Mouse (Mus musculus) limb, embryonic 10.5 days (tissue): ENCODE measurements around the gene Ipmk. TPM values are rescaled to one million over a fixed set of nuclear protein-coding genes. Genes with fewer than 3 reads are reported as not detected.
"Not testable (repeated sequence)": the region's sequence is repeated elsewhere in the genome, so short reads cannot be mapped to it uniquely, and the experiment has no call there.

Experiments
- DNase-seq: peaks from one replicate; pipeline ENCODE4 v3.0.0-alpha.2; 2017; ENCODE audit warnings: low spot score
- H3K27ac ChIP-seq: fragments of 300-500 bp; sonication (generic); 2 replicates; pipeline ENCODE4 v1.5.1; 2016; ENCODE audit warnings: mild to moderate bottlenecking
- H3K27me3 ChIP-seq: fragments of 300-500 bp; sonication (generic); 2 replicates; pipeline ENCODE4 v1.6.1; 2016; ENCODE audit warnings: low read depth, mild to moderate bottlenecking; ENCODE audit not compliant: poor library complexity, severe bottlenecking
- H3K36me3 ChIP-seq: fragments of 300-500 bp; sonication (generic); 2 replicates; pipeline ENCODE4 v1.6.1; 2016; ENCODE audit warnings: mild to moderate bottlenecking, moderate library complexity
- H3K4me1 ChIP-seq: fragments of 300-500 bp; sonication (generic); 2 replicates; pipeline ENCODE4 v1.6.1; 2016
- H3K4me3 ChIP-seq: fragments of 300-500 bp; sonication (generic); 2 replicates; pipeline ENCODE4 v1.5.1; 2016; ENCODE audit warnings: mild to moderate bottlenecking, moderate library complexity
- H3K9me3 ChIP-seq: fragments of 300-500 bp; sonication (generic); replicated peaks from 2 replicates; pipeline ENCODE4 v1.6.1; 2016; ENCODE audit warnings: mild to moderate bottlenecking
- WGBS: fragments of 180-500 bp; shearing (Covaris S2); methylation state at CpG from one replicate; pipeline ENCODE4 v1.1.7; 2016; 5-methylcytosine and 5-hydroxymethylcytosine counted together
- polyA plus RNA-seq: library from polyadenylated mRNA; unstranded; fragments of >200 nt; fragmentation: Nextera tagmentation; extraction: Ambion mirVana; gene quantifications from 2 replicates; pipeline ENCODE4 v1.2.1, GENCODE M21; 2016

Ipmk gene
- polyA plus RNA-seq, 1 experiment from 2014 or later = 19.6 TPM

GRCm38 (mm10) chr10:71422047-71423037, 74.8 kb downstream of the Ipmk start:
- peak; percentile 76 for DNase-seq
- Histone ChIP-seq H3K27me3 (no peaks in the 10 kb centered on the region), H3K9me3 (no peaks in the 10 kb centered on the region), H3K4me1 (no peaks in the 10 kb centered on the region), H3K4me3 (no peak overlapping the region), H3K36me3 (no peaks in the 10 kb centered on the region), H3K27ac (no peak overlapping the region)
- 46% methylated on average over 14 of the region's 14 CpGs for WGBS

GRCm38 (mm10) chr10:71426740-71427139, 79.2 kb downstream of the Ipmk start:
- Histone ChIP-seq H3K4me1 (no peaks in the 10 kb centered on the region), H3K27me3 (no peaks in the 10 kb centered on the region), H3K9me3 (no peaks in the 10 kb centered on the region), H3K36me3 (no peaks in the 10 kb centered on the region), H3K4me3 (no peak overlapping the region), H3K27ac (no peak overlapping the region)
- DNase-seq = no peak
- 85% methylated on average over 6 of the region's 6 CpGs for WGBS

GRCm38 (mm10) chr10:71427381-71427780, 79.8 kb downstream of the Ipmk start:
- Histone ChIP-seq H3K36me3 (no peaks in the 10 kb centered on the region), H3K9me3 (no peaks in the 10 kb centered on the region), H3K27me3 (no peaks in the 10 kb centered on the region), H3K4me3 (no peak overlapping the region), H3K4me1 (no peaks in the 10 kb centered on the region), H3K27ac (no peak overlapping the region)
- no peak for DNase-seq
- 80% methylated on average over 10 of the region's 10 CpGs for WGBS

- DNase-seq = peak; percentile 68
- WGBS = 63% methylated on average over 13 of the region's 13 CpGs
These were observed 80.8 kb downstream of the Ipmk start for GRCm38 (mm10) chr10:71428246-71428864.

GRCm38 (mm10) chr10:71430661-71431060, 83.1 kb downstream of the Ipmk start:
- DNase-seq = no peak
- Histone ChIP-seq H3K4me3 (no peak overlapping the region), H3K27me3 (no peaks in the 10 kb centered on the region), H3K9me3 (no peaks in the 10 kb centered on the region), H3K27ac (no peak overlapping the region), H3K4me1 (no peaks in the 10 kb centered on the region), H3K36me3 (no peaks in the 10 kb centered on the region)
- 90% methylated on average over 6 of the region's 6 CpGs for WGBS

More at GRCm38 (mm10) chr10:71428246-71428864, 80.8 kb downstream of the Ipmk start:
- Histone ChIP-seq H3K4me1 (no peaks in the 10 kb centered on the region), H3K36me3 (no peaks in the 10 kb centered on the region), H3K9me3 (no peaks in the 10 kb centered on the region), H3K27ac (no peak overlapping the region), H3K27me3 (no peaks in the 10 kb centered on the region), H3K4me3 (no peak overlapping the region)

GRCm38 (mm10) chr10:71443086-71443485, 95.5 kb downstream of the Ipmk start:
- Histone ChIP-seq H3K9me3 (no peaks in the 10 kb centered on the region), H3K36me3 (no peaks in the 10 kb centered on the region), H3K4me1 (no peaks in the 10 kb centered on the region), H3K27me3 (no peaks in the 10 kb centered on the region), H3K27ac (no peak overlapping the region), H3K4me3 (no peak overlapping the region)
- no peak for DNase-seq

- H3K4me3 ChIP-seq = no peak overlapping the region
- no peaks in the 10 kb centered on the region for H3K4me1 ChIP-seq
- H3K27me3 ChIP-seq = no peaks in the 10 kb centered on the region
- WGBS = 84% methylated on average over 8 of the region's 8 CpGs
- no peak overlapping the region for H3K27ac ChIP-seq
- no peaks in the 10 kb centered on the region for H3K36me3 ChIP-seq
- no peak for DNase-seq
- no peaks in the 10 kb centered on the region; the same call in 1 of the 2 replicates for H3K9me3 ChIP-seq
These were observed 100.1 kb downstream of the Ipmk start for GRCm38 (mm10) chr10:71447661-71448060.

GRCm38 (mm10) chr10:71448284-71448683, 100.7 kb downstream of the Ipmk start:
- 88% methylated on average over 5 of the region's 5 CpGs for WGBS
- Histone ChIP-seq H3K36me3 (no peaks in the 10 kb centered on the region), H3K9me3 (no peaks in the 10 kb centered on the region; the same call in 1 of the 2 replicates), H3K4me1 (no peaks in the 10 kb centered on the region), H3K27ac (no peak overlapping the region), H3K4me3 (no peak overlapping the region), H3K27me3 (no peaks in the 10 kb centered on the region)
- no peak for DNase-seq

GRCm38 (mm10) chr10:71455355-71455754, 107.8 kb downstream of the Ipmk start:
- DNase-seq = no peak
- H3K4me1 ChIP-seq = no peaks in the 10 kb centered on the region
- 80% methylated on average over 3 of the region's 3 CpGs for WGBS
- H3K36me3 ChIP-seq = no peaks in the 10 kb centered on the region
- no peak overlapping the region for H3K27ac ChIP-seq
- H3K4me3 ChIP-seq = no peak overlapping the region
- H3K27me3 ChIP-seq = no peaks in the 10 kb centered on the region
- H3K9me3 ChIP-seq = no peaks in the 10 kb centered on the region

- DNase-seq, H3K4me3 ChIP-seq, H3K4me1 ChIP-seq, H3K27me3 ChIP-seq, H3K9me3 ChIP-seq, H3K36me3 ChIP-seq, H3K27ac ChIP-seq: not testable (repeated sequence)
- 97% methylated on average over 13 of the region's 13 CpGs for WGBS
These were observed 114.8 kb downstream of the Ipmk start for GRCm38 (mm10) chr10:71462371-71462770.

- 92% methylated on average over 6 of the region's 6 CpGs for WGBS
- H3K36me3 ChIP-seq = no peaks in the 10 kb centered on the region
- no peaks in the 10 kb centered on the region for H3K27me3 ChIP-seq
These were observed 116.9 kb downstream of the Ipmk start for GRCm38 (mm10) chr10:71464417-71464816.

GRCm38 (mm10) chr10:71468315-71468714, 120.8 kb downstream of the Ipmk start:
- Histone ChIP-seq H3K27me3 (no peaks in the 10 kb centered on the region), H3K4me1 (no peaks in the 10 kb centered on the region), H3K27ac (no peak overlapping the region), H3K4me3 (no peak overlapping the region), H3K36me3 (no peaks in the 10 kb centered on the region), H3K9me3 (no peaks in the 10 kb centered on the region)
- WGBS = 92% methylated on average over 3 of the region's 3 CpGs
- no peak for DNase-seq

More at GRCm38 (mm10) chr10:71464417-71464816, 116.9 kb downstream of the Ipmk start:
- no peaks in the 10 kb centered on the region for H3K9me3 ChIP-seq
- H3K4me1 ChIP-seq = no peaks in the 10 kb centered on the region
- DNase-seq = no peak
- no peak overlapping the region for H3K4me3 ChIP-seq
- no peak overlapping the region for H3K27ac ChIP-seq

- no peaks in the 10 kb centered on the region for H3K4me1 ChIP-seq
- H3K36me3 ChIP-seq = no peaks in the 10 kb centered on the region
- no peaks in the 10 kb centered on the region for H3K9me3 ChIP-seq
- DNase-seq = no peak
- H3K27ac ChIP-seq = no peak overlapping the region
- no peak overlapping the region for H3K4me3 ChIP-seq
- H3K27me3 ChIP-seq = no peaks in the 10 kb centered on the region
- WGBS = 83% methylated on average over 13 of the region's 13 CpGs
These were observed 122.2 kb downstream of the Ipmk start for GRCm38 (mm10) chr10:71469751-71470150.
